Mouse (Mus musculus): ENCODE data around the gene Asb4. TPM values are rescaled to one million over a fixed set of nuclear protein-coding genes. Genes with fewer than 3 reads are reported as not detected.

The Asb4 gene
- polyA plus RNA-seq, 1 experiment from 2014 or later = 50.5 TPM

- no peak for ATAC-seq (ENCODE audit: insufficient number of reproducible peaks, low FRiP score)
- no peak overlapping the region for H3K27ac ChIP-seq (ENCODE audit: poor library complexity, severe bottlenecking)
- WGBS = 42% methylated on average over 4 of the region's 4 CpGs
Measured at GRCm38 (mm10) chr6:5448396-5448795, 65.2 kb downstream of the Asb4 start.

GRCm38 (mm10) chr6:5449878-5450277 is 66.7 kb downstream of the Asb4 start:
- no peaks in the 10 kb centered on the region for H3K27me3 ChIP-seq (replicated peaks)
- no peak overlapping the region for H3K27ac ChIP-seq (ENCODE audit: poor library complexity, severe bottlenecking)
- no peak overlapping the region for H3K4me3 ChIP-seq
- peaks cover 5% of the 10 kb centered on the region; the same call in 1 of the 2 replicates for H3K9me3 ChIP-seq (replicated peaks)
- no peaks in the 10 kb centered on the region for H3K36me3 ChIP-seq
- peaks cover 3% of the 10 kb centered on the region; the same call in 1 of the 2 replicates for H3K4me1 ChIP-seq (replicated peaks)
- ATAC-seq (ENCODE audit: insufficient number of reproducible peaks, low FRiP score) = no peak
- no peak overlapping the region for H3K4me2 ChIP-seq
- WGBS = 78% methylated on average over 5 of the region's 5 CpGs
- no peak overlapping the region for H3K9ac ChIP-seq

More at GRCm38 (mm10) chr6:5448396-5448795, 65.2 kb downstream of the Asb4 start:
- Histone ChIP-seq H3K4me3 (no peak overlapping the region), H3K9me3 (replicated peaks) (no peaks in the 10 kb centered on the region), H3K9ac (no peak overlapping the region), H3K27me3 (replicated peaks) (no peaks in the 10 kb centered on the region), H3K4me2 (no peak overlapping the region), H3K4me1 (replicated peaks) (peaks cover 6% of the 10 kb centered on the region), H3K36me3 (no peaks in the 10 kb centered on the region)

- Histone ChIP-seq H3K36me3 (no peaks in the 10 kb centered on the region), H3K27ac (ENCODE audit: poor library complexity, severe bottlenecking) (no peak overlapping the region), H3K9me3 (replicated peaks) (peaks cover 5% of the 10 kb centered on the region; the same call in 1 of the 2 replicates), H3K27me3 (replicated peaks) (no peaks in the 10 kb centered on the region), H3K4me1 (replicated peaks) (no peaks in the 10 kb centered on the region; the same call in 1 of the 2 replicates), H3K4me2 (no peak overlapping the region), H3K4me3 (no peak overlapping the region), H3K9ac (no peak overlapping the region)
- ATAC-seq (ENCODE audit: insufficient number of reproducible peaks, low FRiP score) = no peak
- WGBS = 72% methylated on average over 3 of the region's 3 CpGs
Measured at GRCm38 (mm10) chr6:5455836-5456235, 72.7 kb downstream of the Asb4 start.

- ATAC-seq (ENCODE audit: insufficient number of reproducible peaks, low FRiP score) = no peak
- H3K4me1 ChIP-seq (replicated peaks) = no peaks in the 10 kb centered on the region
- 77% methylated on average over 10 of the region's 10 CpGs for WGBS
Measured at GRCm38 (mm10) chr6:5470480-5471318, 87.5 kb downstream of the Asb4 start.

GRCm38 (mm10) chr6:5472692-5473091 is 89.5 kb downstream of the Asb4 start:
- Histone ChIP-seq H3K27ac (ENCODE audit: poor library complexity, severe bottlenecking) (no peak overlapping the region), H3K4me3 (no peak overlapping the region), H3K4me1 (replicated peaks) (no peaks in the 10 kb centered on the region), H3K9me3 (replicated peaks) (0 out of 2 replicates have a peak, but pooled peaks cover 2% of the 10 kb centered on the region), H3K4me2 (no peak overlapping the region), H3K9ac (no peak overlapping the region), H3K27me3 (replicated peaks) (no peaks in the 10 kb centered on the region), H3K36me3 (no peaks in the 10 kb centered on the region)
- ATAC-seq (ENCODE audit: insufficient number of reproducible peaks, low FRiP score) = no peak
- WGBS = 84% methylated on average over 2 of the region's 2 CpGs

More at GRCm38 (mm10) chr6:5470480-5471318, 87.5 kb downstream of the Asb4 start:
- Histone ChIP-seq H3K9me3 (replicated peaks) (no peaks in the 10 kb centered on the region), H3K27ac (ENCODE audit: poor library complexity, severe bottlenecking) (no peak overlapping the region), H3K4me2 (no peak overlapping the region), H3K27me3 (replicated peaks) (no peaks in the 10 kb centered on the region), H3K4me3 (no peak overlapping the region), H3K9ac (no peak overlapping the region), H3K36me3 (no peaks in the 10 kb centered on the region)

- Histone ChIP-seq H3K4me2 (no peak overlapping the region), H3K36me3 (no peaks in the 10 kb centered on the region), H3K4me1 (replicated peaks) (no peaks in the 10 kb centered on the region), H3K9ac (no peak overlapping the region), H3K9me3 (replicated peaks) (0 out of 2 replicates have a peak, but pooled peaks cover 2% of the 10 kb centered on the region), H3K4me3 (no peak overlapping the region), H3K27me3 (replicated peaks) (no peaks in the 10 kb centered on the region), H3K27ac (ENCODE audit: poor library complexity, severe bottlenecking) (no peak overlapping the region)
- 52% methylated on average over 1 of the region's 1 CpGs for WGBS
- no peak for ATAC-seq (ENCODE audit: insufficient number of reproducible peaks, low FRiP score)
Measured at GRCm38 (mm10) chr6:5474021-5474420, 90.8 kb downstream of the Asb4 start.

- no peak for ATAC-seq (ENCODE audit: insufficient number of reproducible peaks, low FRiP score)
- Histone ChIP-seq H3K9me3 (replicated peaks) (0 out of 2 replicates have a peak, but pooled peaks cover 2% of the 10 kb centered on the region), H3K36me3 (peaks cover 31% of the 10 kb centered on the region), H3K4me1 (replicated peaks) (no peaks in the 10 kb centered on the region), H3K4me2 (no peak overlapping the region), H3K9ac (no peak overlapping the region), H3K27me3 (replicated peaks) (no peaks in the 10 kb centered on the region), H3K4me3 (no peak overlapping the region), H3K27ac (ENCODE audit: poor library complexity, severe bottlenecking) (no peak overlapping the region)
- 86% methylated on average over 2 of the region's 2 CpGs for WGBS
Measured at GRCm38 (mm10) chr6:5481066-5481465, 97.9 kb downstream of the Asb4 start.

- Histone ChIP-seq H3K9me3 (replicated peaks) (no peaks in the 10 kb centered on the region), H3K4me2 (no peak overlapping the region), H3K27ac (ENCODE audit: poor library complexity, severe bottlenecking) (no peak overlapping the region), H3K36me3 (peaks cover 44% of the 10 kb centered on the region), H3K4me3 (no peak overlapping the region), H3K9ac (no peak overlapping the region), H3K4me1 (replicated peaks) (no peaks in the 10 kb centered on the region), H3K27me3 (replicated peaks) (no peaks in the 10 kb centered on the region)
- no peak for ATAC-seq (ENCODE audit: insufficient number of reproducible peaks, low FRiP score)
- WGBS = 65% methylated on average over 3 of the region's 3 CpGs
Measured at GRCm38 (mm10) chr6:5482270-5482783, 99.1 kb downstream of the Asb4 start.

Other genes with a start within 250 kb of the Asb4 start
- not detected in 2 replicates for gene Pon1, start 189.4 kb upstream of the Asb4 start, polyA plus RNA-seq (2016; fragmentation: Nextera tagmentation; extraction: Ambion mirVana)
- gene Pon3, start 127.1 kb upstream of the Asb4 start, polyA plus RNA-seq (2016; fragmentation: Nextera tagmentation; extraction: Ambion mirVana) = 35.5 and 38.5 TPM in 2 replicates
- gene Pon2, start 84.9 kb upstream of the Asb4 start, polyA plus RNA-seq (2016; fragmentation: Nextera tagmentation; extraction: Ambion mirVana) = 38.5 and 39.9 TPM in 2 replicates
- 20.4 and 22.5 TPM in 2 replicates for gene Pdk4, start 112.9 kb downstream of the Asb4 start, polyA plus RNA-seq (2016; fragmentation: Nextera tagmentation; extraction: Ambion mirVana)